Mouse (Mus musculus) cerebellum, adult 18-20 months (tissue): Measurements from ENCODE around the gene Car3.

Experiments used
- DNase-seq, 2 experiments: peaks; one replicate each; pipeline ENCODE4 v3.0.0; 2021

Gene Car3

DNA sequence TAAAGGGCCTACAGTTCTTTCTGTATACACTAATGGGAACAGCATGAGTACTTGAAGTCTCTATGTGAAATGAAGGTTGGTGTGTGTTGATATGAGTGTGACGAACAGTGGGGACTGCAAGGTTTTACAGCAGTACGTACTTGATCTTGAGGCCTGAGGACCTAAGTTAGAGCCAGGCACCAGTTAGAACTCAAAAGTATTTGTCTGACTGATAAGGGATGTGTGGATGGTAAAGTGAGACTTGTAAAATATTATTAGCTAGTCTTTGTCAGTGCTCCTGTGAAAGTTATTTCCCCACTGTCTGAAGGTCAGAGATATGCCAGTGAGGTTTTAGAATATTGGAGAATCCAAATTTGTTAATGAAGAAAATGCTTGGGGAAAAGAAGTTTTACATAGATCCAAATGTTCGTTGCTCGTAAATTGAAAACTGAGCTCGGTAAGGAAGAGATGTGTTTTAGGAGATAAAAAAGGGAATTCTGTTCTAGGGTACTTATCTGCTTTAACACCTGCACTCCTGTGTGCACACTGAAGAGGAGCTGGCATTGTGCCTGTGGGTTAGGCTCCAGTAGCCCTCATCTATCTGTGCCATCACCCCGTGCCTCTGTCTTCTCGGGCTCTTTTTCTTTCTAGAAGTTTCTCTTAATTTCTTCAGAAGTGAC, 14.1 kb downstream of the Car3 start:
- DNase-seq = no peak

DNA sequence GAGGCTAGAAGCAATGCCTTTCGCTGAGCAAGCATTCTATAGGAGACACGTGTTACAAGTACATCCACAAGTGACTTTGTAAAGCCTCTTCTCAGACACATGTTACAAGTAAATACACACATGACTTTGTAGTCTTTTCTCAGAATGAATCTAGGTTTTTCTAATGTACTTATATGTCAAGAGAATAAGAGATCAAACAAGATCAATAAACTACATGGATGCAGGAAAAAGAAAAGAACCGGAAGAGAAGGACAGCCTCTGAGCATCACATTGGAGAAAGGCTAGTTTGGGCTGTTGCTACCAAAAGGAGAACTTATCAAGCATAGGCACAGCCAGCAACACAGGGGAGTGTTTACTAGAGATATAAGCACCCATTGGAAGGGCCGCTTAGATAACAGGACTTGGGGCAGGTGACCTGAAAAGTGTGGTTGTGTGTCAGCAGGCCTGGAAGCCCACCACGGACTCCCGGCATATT, 15.5 kb downstream of the Car3 start:
- no peak for DNase-seq

DNA sequence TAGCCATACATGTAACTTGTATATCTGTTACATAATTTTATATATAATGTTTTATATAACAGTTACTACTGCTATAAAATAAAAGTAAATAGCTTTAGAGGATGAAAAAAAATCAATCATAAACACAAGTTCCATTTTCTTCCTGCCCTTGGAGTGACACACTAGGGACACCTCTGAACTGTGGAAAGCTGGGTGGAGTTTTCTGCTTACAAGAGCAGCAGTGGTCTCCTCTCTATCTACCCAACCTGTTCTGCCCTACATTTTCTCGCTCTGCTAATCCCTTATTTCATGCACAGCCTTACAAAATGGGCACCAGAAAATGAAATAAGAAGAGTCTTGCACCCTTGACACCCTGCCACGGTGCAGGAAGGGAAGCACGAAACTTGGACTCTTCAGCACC, 16.0 kb downstream of the Car3 start:
- DNase-seq = no peak

DNA sequence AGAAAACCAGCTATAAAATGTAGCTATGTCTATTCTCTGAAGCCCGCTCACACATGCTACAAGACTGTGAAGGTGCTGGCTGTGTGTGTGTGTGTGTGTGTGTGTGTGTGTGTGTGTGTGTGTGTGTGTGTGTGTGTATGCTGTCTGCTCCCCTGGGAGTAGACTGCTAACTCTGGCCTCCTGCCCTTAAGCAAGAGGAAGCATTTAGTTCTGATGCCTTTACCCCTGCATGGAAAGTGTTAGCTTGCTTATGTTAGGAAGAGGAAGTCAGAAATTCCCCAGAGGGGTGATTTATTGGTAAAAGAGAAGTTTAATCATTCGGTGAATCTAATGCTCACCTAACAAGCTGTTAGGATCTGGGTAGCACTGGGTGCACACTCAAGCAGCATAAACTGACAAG, 17.0 kb downstream of the Car3 start:
- no peak for DNase-seq

DNA sequence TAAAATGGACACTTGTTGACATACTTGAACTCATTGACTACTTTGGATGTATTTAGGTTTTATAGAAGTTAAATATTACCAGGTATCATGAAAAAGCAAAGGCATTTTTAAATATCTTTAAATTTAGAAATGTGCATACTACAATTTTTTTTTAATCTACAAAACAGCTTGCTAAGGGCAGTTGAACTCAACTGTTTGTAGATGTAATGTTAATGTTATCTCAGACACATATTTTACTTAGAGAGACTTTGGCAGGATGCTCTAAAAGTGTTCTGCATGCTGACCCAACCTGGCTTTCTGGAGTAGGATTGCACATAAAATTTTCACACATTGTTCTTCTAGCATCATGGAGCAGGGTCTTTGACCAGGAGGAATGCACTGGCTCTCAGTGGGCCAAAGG, 18.7 kb downstream of the Car3 start:
- no peak for DNase-seq

DNA sequence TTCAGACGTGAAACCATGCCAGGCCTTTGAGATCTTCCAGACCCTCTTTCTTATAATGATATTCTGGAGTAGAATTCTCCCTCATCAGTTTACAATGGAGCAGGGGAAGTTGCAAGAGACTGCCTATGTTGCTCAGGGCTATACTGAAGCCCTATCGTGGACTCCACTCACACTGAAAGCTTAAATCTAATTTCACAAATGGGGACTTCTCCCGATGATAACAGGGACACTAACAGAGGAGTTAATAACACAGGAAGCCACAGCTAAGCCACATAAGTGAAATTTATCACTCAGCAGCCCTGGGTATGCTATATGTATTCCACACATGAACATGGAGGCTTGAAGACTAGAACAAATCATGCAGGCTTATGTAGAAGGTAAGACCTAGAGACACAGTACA, 19.4 kb downstream of the Car3 start:
- DNase-seq = no peak

DNA sequence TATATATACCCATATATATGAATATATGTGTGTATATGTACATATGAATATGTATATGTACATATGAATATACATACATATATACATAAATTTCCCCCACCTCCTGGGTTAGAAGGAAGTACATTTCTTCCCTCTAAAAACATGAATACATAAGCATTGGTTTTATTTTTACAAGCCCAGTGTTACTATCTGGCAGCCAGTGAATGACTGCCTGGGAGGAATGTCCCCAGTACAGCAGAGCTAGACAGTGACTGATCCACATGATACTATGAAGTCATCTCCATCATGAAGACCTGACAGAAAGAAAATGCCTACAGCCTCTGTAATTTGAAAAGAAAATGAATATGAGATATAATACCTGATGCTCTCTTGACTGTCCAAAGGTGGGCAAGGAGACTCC, 21.5 kb downstream of the Car3 start:
- no peak for DNase-seq

DNA sequence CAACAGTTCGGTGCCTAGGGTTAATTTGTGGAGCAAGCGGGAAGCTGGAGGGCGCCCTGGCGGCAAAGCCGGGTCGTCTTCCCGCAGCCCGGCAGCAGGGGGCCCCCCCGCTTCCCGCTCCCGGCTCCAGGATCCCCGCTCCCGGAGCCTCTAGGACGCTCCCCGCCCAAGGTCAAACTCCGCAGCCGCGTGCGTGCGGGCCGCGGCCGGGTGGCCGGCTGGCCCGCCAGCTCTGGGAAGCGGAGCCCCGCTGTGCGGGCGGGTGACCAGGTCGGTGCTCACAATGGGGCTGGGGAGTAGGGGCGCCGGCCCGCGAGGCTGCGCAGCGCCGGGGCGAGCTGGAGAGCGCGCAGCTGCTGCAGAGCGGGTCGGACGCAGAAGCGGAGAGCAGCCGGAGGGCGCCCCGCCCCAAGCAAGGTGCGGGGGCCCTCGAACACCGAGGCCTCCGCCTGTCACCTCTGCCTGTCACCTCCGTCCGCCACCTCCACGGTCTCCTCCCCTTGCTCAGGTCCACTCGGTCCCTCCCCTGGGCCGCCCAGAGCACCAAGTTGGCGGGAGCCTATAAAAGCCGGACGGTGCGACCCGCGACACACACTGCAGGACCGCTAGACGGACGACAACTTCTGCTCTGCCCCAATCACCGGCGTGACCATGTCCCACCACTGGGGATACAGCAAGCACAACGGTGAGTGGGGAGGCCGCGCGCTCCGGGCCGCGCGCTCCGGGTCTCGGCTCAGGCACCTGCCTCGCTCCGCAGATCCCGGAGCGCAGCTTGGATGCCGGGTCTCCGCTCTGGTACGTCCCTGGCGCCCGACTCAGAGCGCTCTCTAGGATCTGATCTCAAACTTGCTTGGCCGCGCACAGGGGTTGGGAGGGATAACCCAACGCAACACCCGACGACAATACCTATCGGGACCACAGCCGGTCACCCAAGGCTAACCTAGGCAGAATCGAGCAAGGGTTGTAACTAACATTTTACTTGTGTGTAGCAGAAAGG, 23.1 kb downstream of the Car3 start, which contains the start of gene Car2:
Gene Car2, plus strand, starts transcription at position 172 of the 997 bp plus-strand sequence.
- peak; percentile 67 to 79 for DNase-seq

DNA sequence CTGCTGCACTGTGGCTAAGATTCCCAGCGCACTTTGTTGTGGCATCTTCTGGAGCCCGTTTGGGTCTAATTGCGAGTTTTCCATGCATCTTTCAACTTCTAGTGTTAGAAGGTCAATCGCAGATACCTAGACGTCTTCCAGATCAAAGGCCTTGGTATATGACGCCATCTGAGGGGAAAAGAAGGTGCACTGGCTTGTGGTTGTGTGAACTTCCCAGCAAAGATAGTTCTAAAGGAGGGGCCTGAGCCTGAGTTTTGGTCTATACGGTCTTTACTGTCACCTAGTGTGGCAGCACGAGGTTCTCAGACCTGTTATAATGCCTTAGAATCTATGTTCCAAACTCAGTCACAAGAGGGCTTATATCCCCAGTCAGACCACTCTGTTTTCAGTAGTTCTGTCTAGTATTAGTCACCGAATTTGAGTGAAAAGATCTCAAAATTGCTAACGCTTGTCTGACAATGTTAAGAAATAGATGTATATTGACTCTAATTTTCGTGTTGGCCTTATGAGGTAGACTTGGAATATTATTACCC, 23.9 kb downstream of the Car3 start:
- no peak for DNase-seq

DNA sequence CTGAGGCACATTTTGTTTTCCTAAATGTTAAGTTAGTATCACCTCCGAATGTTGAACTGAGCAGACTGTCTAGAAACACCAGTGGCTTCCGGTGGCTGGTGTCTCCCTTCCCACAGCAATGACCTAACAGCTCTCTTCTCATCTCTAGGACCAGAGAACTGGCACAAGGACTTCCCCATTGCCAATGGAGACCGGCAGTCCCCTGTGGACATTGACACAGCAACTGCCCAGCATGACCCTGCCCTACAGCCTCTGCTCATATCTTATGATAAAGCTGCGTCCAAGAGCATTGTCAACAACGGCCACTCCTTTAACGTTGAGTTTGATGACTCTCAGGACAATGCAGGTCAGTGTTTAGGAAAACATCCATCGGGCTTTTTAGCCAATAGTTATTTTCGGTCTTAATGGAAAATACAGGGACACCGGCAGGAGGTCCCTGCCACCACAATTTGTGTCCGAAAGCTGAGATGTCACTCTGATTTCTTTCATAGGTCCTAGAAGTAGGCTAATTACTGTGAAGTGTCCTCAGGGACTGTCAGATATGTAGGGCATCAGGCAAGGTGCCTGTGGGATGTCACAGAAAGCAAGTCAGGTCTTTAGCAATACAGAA, 24.5 kb downstream of the Car3 start:
- peak in 1 of 2 experiments; percentile 26 for DNase-seq

DNA sequence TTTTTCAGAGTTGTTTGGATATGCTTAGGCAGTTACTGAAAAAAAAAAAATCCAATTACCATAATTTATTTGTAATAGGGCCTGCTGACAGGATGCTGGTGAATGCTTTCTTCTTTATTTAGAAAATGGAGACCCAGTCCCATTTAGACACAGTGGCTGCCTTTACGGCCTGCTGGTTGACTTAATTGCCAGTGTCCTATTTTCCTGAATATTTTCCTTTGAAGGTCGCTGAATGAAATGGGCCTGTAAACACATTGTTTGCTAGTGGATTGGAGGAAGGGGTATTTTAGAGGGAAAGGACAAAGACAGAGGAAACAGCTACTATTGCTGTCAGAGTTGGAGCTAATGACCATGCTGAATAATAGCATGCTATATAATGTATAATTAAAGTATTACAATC, 25.2 kb downstream of the Car3 start:
- DNase-seq = no peak

DNA sequence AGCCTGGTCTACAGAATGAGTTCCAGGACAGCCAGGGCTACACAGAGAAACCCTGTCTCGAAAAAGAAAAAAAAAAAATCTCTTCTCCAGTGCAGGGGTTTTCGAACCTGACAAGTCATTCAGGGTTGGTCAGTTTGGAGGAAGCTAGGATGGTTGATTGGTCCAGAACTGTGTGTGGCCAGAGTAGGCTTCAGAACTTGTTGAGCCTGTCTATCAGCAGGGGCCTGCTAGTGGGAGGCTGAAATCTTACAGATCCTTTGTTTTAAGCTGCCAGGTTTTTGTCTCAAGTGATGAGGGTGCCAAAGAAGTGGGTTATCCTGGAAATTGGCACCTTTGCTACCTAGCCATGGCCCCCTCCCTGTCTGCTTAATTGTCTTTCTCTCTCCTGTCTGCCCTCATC, 25.8 kb downstream of the Car3 start:
- no peak for DNase-seq

DNA sequence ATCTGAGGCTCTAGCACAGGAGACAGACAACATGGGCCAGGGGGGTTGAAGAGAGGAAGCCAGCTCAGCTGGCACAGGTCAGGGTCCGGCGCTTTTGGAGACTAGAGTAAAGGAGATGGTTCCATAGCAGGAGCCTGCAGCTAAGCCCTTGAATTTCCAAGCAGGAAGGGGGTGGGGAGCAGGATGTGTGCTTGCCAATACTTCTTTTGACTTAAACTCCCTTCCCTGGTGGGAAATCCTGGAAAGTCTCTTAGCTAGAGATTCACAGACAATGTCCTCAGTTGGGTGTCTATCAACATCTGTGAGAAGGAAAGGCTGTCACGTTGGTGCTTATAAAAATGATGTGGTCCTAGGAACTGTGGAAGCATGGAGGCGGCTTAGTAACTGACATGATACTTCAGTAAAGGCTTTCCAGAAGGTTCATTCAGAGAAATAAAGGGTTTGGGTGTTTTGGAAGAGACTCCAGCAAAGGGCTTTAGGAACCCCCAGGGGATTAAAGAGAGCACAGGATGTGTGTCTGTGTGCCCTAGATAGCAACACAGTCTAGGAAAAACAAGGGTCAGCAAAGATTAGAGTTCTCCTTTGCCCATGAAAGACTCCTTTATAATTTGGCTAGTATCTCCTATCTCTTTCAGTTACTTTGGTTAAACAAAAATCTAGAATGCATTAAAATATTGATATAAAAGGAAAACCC, 26.6 kb downstream of the Car3 start:
- no peak for DNase-seq

DNA sequence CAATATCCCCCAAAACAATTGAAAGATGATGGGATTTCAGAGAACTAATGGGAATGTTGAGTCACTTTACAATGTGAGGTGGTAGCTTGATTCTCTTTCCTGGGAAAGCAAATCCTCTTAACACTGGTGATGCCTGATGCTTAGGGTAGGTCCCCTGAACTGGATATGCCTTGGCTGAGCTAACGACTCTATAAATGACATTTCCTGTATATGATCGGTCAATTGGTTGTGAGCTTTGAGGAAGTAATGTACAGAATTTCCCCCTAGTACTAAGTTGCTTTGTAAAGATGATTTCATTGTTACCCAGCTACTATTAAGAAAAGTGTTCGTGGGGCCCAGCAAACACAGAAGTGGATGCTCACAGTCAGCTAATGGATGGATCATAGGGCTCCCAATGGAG, 29.7 kb downstream of the Car3 start:
- no peak for DNase-seq

DNA sequence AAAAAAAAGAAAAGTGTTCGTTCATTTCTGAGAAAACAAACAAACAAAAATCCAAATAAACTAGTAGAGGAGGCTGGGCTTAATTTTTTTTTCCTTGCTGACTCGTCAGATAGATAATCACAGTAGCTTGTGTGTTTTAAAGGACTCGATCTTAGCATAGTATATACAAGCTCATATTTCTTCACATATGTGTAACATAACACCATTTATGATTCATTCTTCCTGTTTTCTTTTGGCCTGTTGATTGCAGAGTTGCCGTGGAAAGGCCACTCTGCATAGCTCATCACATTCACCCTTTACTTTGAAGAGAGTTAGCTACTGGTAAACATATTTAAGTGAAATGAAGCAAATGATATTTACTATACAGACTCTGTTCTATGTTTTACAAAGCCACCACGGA, 30.4 kb downstream of the Car3 start:
- no peak for DNase-seq

DNA sequence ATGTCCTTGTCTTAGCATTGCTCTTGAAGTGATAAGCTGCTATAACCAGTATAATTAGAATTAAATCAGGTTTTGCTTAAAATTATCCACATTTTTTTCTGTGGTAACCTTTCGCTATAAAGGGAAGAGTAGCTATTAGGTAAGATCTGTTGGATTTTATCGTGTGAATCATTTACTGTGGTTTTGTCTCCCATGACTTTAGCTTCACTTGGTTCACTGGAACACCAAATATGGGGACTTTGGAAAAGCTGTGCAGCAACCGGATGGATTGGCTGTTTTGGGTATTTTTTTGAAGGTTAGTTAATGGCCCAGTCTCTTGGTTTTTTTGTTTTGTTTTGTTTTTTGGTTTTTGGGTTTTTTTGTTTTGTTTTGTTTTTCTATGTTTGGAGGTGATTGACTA, 32.0 kb downstream of the Car3 start:
- DNase-seq = no peak

DNA sequence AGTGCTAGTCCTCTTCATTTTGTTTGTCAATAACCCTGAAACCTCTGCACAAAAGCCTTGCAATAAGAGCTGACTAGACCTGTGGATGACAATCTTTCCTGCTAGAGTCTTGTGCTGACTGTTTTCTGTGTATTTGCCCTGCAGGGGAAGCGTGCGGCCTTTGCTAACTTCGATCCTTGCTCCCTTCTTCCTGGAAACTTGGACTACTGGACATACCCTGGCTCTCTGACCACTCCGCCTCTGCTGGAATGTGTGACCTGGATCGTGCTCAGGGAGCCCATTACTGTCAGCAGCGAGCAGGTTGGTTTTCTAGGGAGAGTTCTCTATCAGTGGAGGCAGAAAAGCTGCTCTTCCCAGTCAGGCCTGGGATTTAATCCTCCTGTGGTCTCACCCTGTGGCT, 34.5 kb downstream of the Car3 start:
- DNase-seq = no peak

DNA sequence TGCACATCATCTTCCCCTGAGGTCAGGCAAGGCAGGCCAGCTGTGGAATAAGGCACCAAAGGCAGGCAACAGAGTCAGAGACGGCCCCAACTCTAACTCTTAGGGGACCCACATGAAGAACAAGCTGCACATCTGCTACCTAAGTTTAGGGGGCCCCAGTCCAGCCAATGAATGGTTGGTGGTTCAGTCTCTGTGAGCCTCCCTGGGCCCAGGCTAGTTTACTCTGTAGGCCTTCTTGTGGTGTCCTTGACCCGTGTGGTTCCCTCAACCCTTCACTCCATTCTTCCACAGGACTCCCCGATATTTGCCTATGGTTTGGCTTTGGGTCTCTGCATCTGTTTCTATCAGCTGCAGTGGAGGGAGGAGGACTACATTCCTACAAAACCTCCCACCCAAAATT, 40.1 kb downstream of the Car3 start:
- no peak for DNase-seq

DNA sequence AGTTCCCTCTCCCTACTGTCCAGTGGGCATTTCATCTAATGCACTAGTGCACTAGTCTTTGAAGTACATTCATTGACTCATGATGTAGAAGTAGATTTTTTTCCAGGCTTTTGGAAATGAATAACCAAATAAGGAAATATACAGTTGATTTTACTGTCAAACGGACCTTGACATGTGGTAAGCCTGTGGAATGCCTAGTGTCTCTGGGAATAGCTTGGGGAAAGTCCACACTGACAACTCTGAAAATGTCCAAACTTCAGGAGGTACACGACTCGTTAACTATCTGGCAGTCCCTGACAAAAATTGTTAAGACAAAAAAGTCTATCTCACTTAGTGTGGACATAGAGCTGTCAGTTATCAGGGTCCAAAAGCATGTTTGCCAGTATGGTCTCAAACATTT, 40.9 kb downstream of the Car3 start:
- DNase-seq = no peak

DNA sequence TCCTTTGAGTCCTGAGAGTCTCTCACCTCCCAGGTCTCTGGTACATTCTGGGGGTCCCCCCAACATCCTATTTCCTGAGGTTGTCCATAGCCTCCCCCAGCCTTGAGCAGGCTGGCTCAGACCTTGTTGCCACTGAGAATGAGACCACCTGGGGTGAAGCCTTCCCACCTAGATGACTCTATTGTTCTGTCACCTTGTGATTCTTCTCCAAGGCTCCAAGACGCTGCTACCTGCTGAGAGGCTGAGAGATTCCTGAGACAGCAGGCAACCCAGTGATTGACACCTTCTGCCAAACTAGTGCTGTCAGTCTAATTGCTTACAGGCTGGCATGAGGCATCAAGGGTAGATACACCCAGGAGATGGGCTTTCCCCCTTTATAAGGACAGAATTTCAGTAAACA, 44.0 kb downstream of the Car3 start:
- DNase-seq = no peak

DNA sequence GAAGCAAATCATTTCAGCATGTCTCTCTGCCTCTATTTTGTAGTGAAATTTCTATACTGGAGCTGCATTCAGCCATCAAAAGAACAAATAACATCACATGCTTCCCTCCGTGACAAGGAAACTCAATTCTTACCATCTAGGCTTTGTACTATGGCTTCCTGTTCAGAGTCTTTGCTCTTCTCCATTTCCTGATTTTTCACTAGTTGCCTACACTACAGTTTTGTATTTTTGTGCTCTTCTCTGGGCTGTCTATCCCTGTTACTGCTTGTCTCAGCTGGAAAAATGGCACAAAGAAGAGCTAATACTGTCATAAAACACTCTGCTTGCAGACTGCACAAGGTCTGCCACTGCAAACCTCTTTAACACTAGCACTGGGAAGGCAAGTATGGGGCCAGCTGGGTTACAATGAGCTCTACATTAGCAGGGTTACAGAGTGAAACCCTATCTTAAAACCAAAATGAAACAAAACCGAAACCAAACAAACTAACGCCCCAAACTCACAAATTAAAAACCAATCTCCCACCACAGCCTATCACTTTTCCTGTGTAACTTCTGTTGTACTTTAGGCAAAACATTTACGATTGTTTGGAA, 48.8 kb downstream of the Car3 start:
- DNase-seq = no peak

DNA sequence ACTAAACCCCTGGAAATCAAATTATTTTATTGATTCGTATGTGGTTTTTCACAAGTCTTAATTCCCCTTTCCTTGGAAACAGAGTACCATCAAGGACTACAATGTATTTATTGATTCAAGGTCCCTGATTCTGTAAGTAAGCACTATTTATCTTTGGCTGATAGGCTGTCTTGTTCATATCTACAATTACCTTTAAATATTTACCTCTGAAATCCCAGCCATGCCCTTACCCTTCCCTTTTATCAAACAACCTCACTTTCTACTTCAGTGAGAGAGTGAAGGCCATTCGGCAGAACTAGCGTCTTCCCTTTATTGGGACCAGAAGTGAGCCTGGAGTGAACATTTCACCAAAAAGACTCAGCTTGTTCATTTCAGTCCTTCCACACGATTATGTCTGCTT, 50.5 kb downstream of the Car3 start:
- DNase-seq = no peak
